Mouse (Mus musculus) CD4-positive helper T cell, adult 2 months (primary cell): ENCODE data around the gene Evpl.
"Not testable (repeated sequence)": the region's sequence is repeated elsewhere in the genome, so short reads cannot be mapped to it uniquely, and the experiment has no call there.

Experiments
- DNase-seq: peaks from one replicate; pipeline ENCODE4 v3.0.0-alpha.2; 2012; ENCODE audit warnings: low read depth, missing footprints, low spot score

The Evpl gene

GRCm38 (mm10) chr11:116237742-116238395, at the start of gene Evpl:
Evpl (minus strand) TSS chr11:116238077.
- DNase-seq = peak; percentile 77

- no peak for DNase-seq
These were observed 49.5 kb upstream of the Evpl start for GRCm38 (mm10) chr11:116287351-116287750.

- DNase-seq = no peak
These were observed 47.9 kb upstream of the Evpl start for GRCm38 (mm10) chr11:116285770-116286191.

GRCm38 (mm10) chr11:116283982-116284381, 46.1 kb upstream of the Evpl start:
- DNase-seq = no peak

- no peak for DNase-seq
These were observed 45.1 kb upstream of the Evpl start for GRCm38 (mm10) chr11:116282912-116283521.

- DNase-seq = no peak
These were observed 44.2 kb upstream of the Evpl start for GRCm38 (mm10) chr11:116282089-116282488.

- no peak for DNase-seq
These were observed 43.8 kb upstream of the Evpl start for GRCm38 (mm10) chr11:116281671-116282070.

- no peak for DNase-seq
These were observed 43.1 kb upstream of the Evpl start, which contains the start of gene Galr2 for GRCm38 (mm10) chr11:116280751-116281663. Galr2 (plus strand) TSS chr11:116280939.

- DNase-seq = not testable (repeated sequence)
These were observed 39.3 kb upstream of the Evpl start for GRCm38 (mm10) chr11:116277184-116277583.

GRCm38 (mm10) chr11:116274045-116274666, 36.3 kb upstream of the Evpl start, which contains the start of gene Srp68:
Srp68 (minus strand) TSS chr11:116274217.
- peak; percentile 90 for DNase-seq

- peak; percentile 17 for DNase-seq
These were observed 35.7 kb upstream of the Evpl start for GRCm38 (mm10) chr11:116273469-116274044.

GRCm38 (mm10) chr11:116272589-116273468, 35.0 kb upstream of the Evpl start:
- DNase-seq = no peak

- DNase-seq = no peak
These were observed 31.7 kb upstream of the Evpl start for GRCm38 (mm10) chr11:116269560-116269959.

- DNase-seq = no peak
These were observed 30.4 kb upstream of the Evpl start for GRCm38 (mm10) chr11:116268313-116268712.

GRCm38 (mm10) chr11:116267637-116268036, 29.8 kb upstream of the Evpl start:
- DNase-seq = no peak

- DNase-seq = no peak
These were observed 28.0 kb upstream of the Evpl start for GRCm38 (mm10) chr11:116265850-116266249.

- peak; percentile 49 for DNase-seq
These were observed 27.5 kb upstream of the Evpl start for GRCm38 (mm10) chr11:116265352-116265751.

- no peak for DNase-seq
These were observed 22.4 kb upstream of the Evpl start for GRCm38 (mm10) chr11:116260259-116260658.

GRCm38 (mm10) chr11:116259461-116259860, 21.6 kb upstream of the Evpl start:
- DNase-seq = peak; percentile 25

GRCm38 (mm10) chr11:116255982-116256675, 18.3 kb upstream of the Evpl start:
- DNase-seq = peak; percentile 68
